Mouse (Mus musculus): ENCODE results near the gene Csf2rb. TPM values are rescaled to one million over a fixed set of nuclear protein-coding genes. Genes with fewer than 3 reads are reported as not detected.

Csf2rb gene
- polyA plus RNA-seq, 1 experiment = 28.6 TPM

DNA sequence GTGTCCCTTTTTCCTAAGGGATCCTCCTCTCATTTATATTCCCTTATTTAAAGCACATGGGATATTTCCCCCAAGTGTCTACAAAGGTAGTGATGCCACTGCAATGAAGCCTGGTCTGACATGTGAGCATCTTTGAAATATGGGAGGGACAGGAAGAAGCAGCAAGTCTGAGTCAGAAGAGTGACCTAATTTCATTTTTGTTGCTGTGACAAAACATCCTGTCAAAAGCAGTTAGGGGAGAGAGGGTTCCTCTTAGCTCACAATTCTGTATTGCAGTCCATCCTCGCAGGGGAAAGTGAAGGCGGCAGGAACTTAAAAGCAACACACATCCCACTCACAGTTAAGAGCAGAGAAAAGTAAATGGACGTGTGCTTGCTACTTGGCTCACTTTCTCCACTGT lies 65.3 kb downstream of the Csf2rb start:
- Histone ChIP-seq H3K4me3 (replicated peaks; ENCODE audit: control insufficient read depth, low read depth, low read length) (no peak overlapping the region), H3K27ac (ENCODE audit: control insufficient read depth, insufficient read depth, low read depth, low read length, poor library complexity) (peak overlapping the region; percentile 43), H3K4me1 (ENCODE audit: control insufficient read depth, insufficient read depth, low read length) (no peaks in the 10 kb centered on the region; the same call in 1 of the 2 replicates)
- 30% methylated on average over 3 of the region's 3 CpGs for WGBS
- no peak for TF ChIP-seq POLR2A (IDR thresholded peaks at IDR 0.05; ENCODE audit: borderline replicate concordance, control insufficient read depth, low read depth, low read length)
- TF ChIP-seq CTCF (IDR thresholded peaks at IDR 0.05; ENCODE audit: control insufficient read depth, insufficient read depth, low read length) = no peak

DNA sequence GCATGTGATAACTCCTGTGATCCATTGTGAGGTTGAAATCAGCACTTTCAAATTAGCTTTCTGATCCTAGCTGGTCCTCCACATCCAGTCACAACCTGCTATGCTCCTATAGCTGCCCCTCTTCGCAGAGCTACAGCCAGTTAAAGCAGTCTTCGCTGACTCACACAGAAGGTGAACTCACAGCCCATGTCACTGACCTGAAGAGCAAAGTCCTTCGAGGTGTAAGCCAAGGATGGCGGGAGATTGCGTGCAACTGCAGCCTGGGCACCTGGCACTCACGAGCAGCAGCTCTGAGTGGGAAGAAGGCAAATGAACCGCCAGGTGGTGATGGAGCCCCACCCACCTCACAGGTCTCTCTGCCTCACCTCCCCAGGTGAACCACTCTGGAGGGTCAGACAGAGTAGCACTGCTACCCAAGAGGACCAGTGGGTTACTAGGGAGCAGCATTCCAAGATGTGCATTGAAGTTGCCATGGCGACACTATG lies 70.0 kb downstream of the Csf2rb start, which contains the start of gene Tex33:
Tex33 (minus strand) TSS at position 435 of the 485 bp plus-strand sequence.
- TF ChIP-seq POLR2A (IDR thresholded peaks at IDR 0.05; ENCODE audit: borderline replicate concordance, control insufficient read depth, low read depth, low read length) = no peak
- H3K4me3 ChIP-seq (replicated peaks; ENCODE audit: control insufficient read depth, low read depth, low read length) = no peak within 1 kb of the TSS
- no peak within 1 kb of the TSS for H3K27ac ChIP-seq (ENCODE audit: control insufficient read depth, insufficient read depth, low read depth, low read length, poor library complexity)
- 91% methylated on average over 8 of the region's 8 CpGs for WGBS
- H3K4me1 ChIP-seq (ENCODE audit: control insufficient read depth, insufficient read depth, low read length) = no peaks in the 10 kb centered on the region

DNA sequence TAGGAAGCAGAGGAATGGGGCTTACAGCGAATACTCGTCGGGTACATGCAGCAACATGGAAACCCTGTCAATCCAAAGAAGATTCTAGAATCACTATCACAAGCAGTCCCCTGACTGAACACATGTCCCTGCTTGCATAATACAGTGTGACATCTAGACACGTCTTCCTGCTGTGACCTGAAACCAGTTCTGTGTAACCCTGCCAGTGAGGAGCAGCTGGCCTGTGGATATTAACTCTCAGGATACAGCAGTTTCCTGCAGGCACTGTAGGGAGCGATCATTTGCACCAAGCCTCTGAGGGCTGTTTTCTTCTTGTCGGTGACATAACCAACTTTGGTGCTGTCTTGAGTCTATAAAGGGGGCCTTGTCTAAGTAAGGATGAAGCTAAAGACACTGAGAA lies 75.8 kb downstream of the Csf2rb start:
- Histone ChIP-seq H3K27ac (ENCODE audit: control insufficient read depth, insufficient read depth, low read depth, low read length, poor library complexity) (peak overlapping the region; percentile 65), H3K4me1 (ENCODE audit: control insufficient read depth, insufficient read depth, low read length) (peaks cover 7% of the 10 kb centered on the region)
- WGBS = 37% methylated on average over 6 of the region's 6 CpGs

DNA sequence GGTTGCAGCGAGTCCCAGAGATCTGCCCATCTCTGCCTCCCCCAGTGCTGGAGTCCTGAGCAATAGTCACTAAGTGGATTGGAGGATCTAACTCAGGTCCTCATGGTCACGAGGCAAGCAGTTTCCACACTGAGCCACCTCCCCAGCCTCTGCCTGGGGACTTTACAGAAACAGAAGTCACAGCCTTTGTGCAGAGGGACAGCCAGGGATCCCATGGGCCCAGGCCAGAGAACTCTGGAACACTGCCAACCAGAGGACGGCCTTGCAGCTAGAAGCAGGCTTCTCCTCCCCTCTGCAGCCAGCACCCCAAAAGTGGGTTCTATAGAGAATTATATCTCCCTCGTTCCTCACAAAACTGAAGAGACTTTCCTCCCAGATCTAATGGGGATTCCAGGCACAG lies 76.4 kb downstream of the Csf2rb start:
- Histone ChIP-seq H3K27ac (ENCODE audit: control insufficient read depth, insufficient read depth, low read depth, low read length, poor library complexity) (peak overlapping the region; percentile 65), H3K4me1 (ENCODE audit: control insufficient read depth, insufficient read depth, low read length) (peaks cover 7% of the 10 kb centered on the region), H3K4me3 (replicated peaks; ENCODE audit: control insufficient read depth, low read depth, low read length) (no peak overlapping the region)
- 18% methylated on average over 4 of the region's 4 CpGs for WGBS
- TF ChIP-seq CTCF (IDR thresholded peaks at IDR 0.05; ENCODE audit: control insufficient read depth, insufficient read depth, low read length) (no peak), POLR2A (IDR thresholded peaks at IDR 0.05; ENCODE audit: borderline replicate concordance, control insufficient read depth, low read depth, low read length) (no peak)

More for the DNA sequence above, 75.8 kb downstream of the Csf2rb start:
- TF ChIP-seq CTCF (IDR thresholded peaks at IDR 0.05; ENCODE audit: control insufficient read depth, insufficient read depth, low read length) (no peak), POLR2A (IDR thresholded peaks at IDR 0.05; ENCODE audit: borderline replicate concordance, control insufficient read depth, low read depth, low read length) (no peak)
- no peak overlapping the region for H3K4me3 ChIP-seq (replicated peaks; ENCODE audit: control insufficient read depth, low read depth, low read length)

DNA sequence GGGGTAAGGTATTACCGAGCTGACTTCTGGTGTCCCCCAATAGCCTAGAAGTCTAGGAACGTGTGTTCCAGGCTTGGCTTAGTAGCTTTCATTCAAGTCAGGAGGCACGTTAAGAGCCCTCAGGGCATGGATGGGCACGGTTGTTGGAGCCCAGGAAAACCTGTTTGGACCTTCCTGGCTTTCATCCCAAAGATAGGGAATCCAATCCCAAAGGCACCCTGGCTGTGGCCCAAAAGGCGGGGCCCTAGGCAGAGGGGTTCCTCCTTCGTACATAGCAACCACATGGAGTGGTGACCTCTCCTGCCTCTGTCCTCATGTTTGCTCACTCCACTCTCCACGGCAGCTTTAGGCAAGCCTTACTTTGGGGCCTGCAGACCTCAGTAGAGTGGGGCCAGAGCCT lies 76.9 kb downstream of the Csf2rb start:
- Histone ChIP-seq H3K4me3 (replicated peaks; ENCODE audit: control insufficient read depth, low read depth, low read length) (no peak overlapping the region), H3K27ac (ENCODE audit: control insufficient read depth, insufficient read depth, low read depth, low read length, poor library complexity) (peak overlapping the region; percentile 30), H3K4me1 (ENCODE audit: control insufficient read depth, insufficient read depth, low read length) (peaks cover 7% of the 10 kb centered on the region)
- TF ChIP-seq CTCF (IDR thresholded peaks at IDR 0.05; ENCODE audit: control insufficient read depth, insufficient read depth, low read length) (no peak), POLR2A (IDR thresholded peaks at IDR 0.05; ENCODE audit: borderline replicate concordance, control insufficient read depth, low read depth, low read length) (no peak)
- WGBS = 60% methylated on average over 7 of the region's 7 CpGs

DNA sequence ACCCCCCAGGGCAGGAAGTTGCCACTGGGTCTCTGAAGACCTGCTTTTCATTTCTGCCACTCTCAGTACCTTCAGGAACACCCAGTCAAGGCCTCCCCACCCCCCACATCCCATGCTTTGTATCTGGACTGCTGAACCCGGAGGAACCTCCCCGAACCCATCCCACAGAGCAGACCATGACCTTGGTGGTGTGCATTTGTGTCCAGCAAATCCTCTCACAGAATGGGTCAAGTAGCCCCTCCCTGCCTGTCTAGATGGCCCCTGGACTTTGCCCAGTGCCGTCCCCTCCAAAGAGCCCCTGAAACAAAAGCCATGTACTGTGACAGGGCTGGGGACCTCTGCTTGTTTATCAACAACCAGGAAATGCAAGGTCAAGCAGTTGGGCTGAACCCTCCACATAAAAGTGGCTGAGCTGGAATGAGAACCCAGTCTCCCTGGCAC lies 77.8 kb downstream of the Csf2rb start:
- TF ChIP-seq POLR2A (IDR thresholded peaks at IDR 0.05; ENCODE audit: borderline replicate concordance, control insufficient read depth, low read depth, low read length) (no peak), CTCF (IDR thresholded peaks at IDR 0.05; ENCODE audit: control insufficient read depth, insufficient read depth, low read length) (no peak)
- H3K27ac ChIP-seq (ENCODE audit: control insufficient read depth, insufficient read depth, low read depth, low read length, poor library complexity) = peak overlapping the region; percentile 64; the same call in 1 of the 2 replicates
- peak overlapping the region; percentile 31 for H3K4me3 ChIP-seq (replicated peaks; ENCODE audit: control insufficient read depth, low read depth, low read length)
- peaks cover 7% of the 10 kb centered on the region for H3K4me1 ChIP-seq (ENCODE audit: control insufficient read depth, insufficient read depth, low read length)
- 82% methylated on average over 3 of the region's 3 CpGs for WGBS

Other genes starting within 250 kb of the Csf2rb start
- gene Cacng2, start 205.7 kb upstream of the Csf2rb start, polyA plus RNA-seq (2011; ENCODE audit: insufficient read depth, insufficient read length, low replicate concordance, missing spikeins) = 0.27 TPM in 1 of 2 replicates, not detected in the other
- gene Ift27, start 151.6 kb upstream of the Csf2rb start, polyA plus RNA-seq (2011; ENCODE audit: insufficient read depth, insufficient read length, low replicate concordance, missing spikeins) = 14.3 and 15.1 TPM in 2 replicates
- gene Pvalb, start 119.4 kb upstream of the Csf2rb start, polyA plus RNA-seq (2011; ENCODE audit: insufficient read depth, insufficient read length, low replicate concordance, missing spikeins) = 2.0 and 11.3 TPM in 2 replicates
- gene Ncf4, start 81.0 kb upstream of the Csf2rb start, polyA plus RNA-seq (2011; ENCODE audit: insufficient read depth, insufficient read length, low replicate concordance, missing spikeins) = 131 and 294 TPM in 2 replicates
- gene Csf2rb2, start 20.0 kb upstream of the Csf2rb start, polyA plus RNA-seq (2011; ENCODE audit: insufficient read depth, insufficient read length, low replicate concordance, missing spikeins) = 1.6 and 5.3 TPM in 2 replicates
- gene Tex33, start 70.2 kb downstream of the Csf2rb start, polyA plus RNA-seq (2011; ENCODE audit: insufficient read depth, insufficient read length, low replicate concordance, missing spikeins) = not detected in 2 replicates
- 14.5 and 23.8 TPM in 2 replicates for gene Tst, start 80.2 kb downstream of the Csf2rb start, polyA plus RNA-seq (2011; ENCODE audit: insufficient read depth, insufficient read length, low replicate concordance, missing spikeins)
- 49.5 and 50.1 TPM in 2 replicates for gene Mpst, start 80.7 kb downstream of the Csf2rb start, polyA plus RNA-seq (2011; ENCODE audit: insufficient read depth, insufficient read length, low replicate concordance, missing spikeins)
- 14.7 and 14.8 TPM in 2 replicates for gene Kctd17, start 102.8 kb downstream of the Csf2rb start, polyA plus RNA-seq (2011; ENCODE audit: insufficient read depth, insufficient read length, low replicate concordance, missing spikeins)
- gene Tmprss6, start 142.9 kb downstream of the Csf2rb start, polyA plus RNA-seq (2011; ENCODE audit: insufficient read depth, insufficient read length, low replicate concordance, missing spikeins) = 0.47 TPM in 1 of 2 replicates, not detected in the other
- 3.9 and 7.6 TPM in 2 replicates for gene Il2rb, start 169.5 kb downstream of the Csf2rb start, polyA plus RNA-seq (2011; ENCODE audit: insufficient read depth, insufficient read length, low replicate concordance, missing spikeins)
- gene C1qtnf6, start 205.7 kb downstream of the Csf2rb start, polyA plus RNA-seq (2011; ENCODE audit: insufficient read depth, insufficient read length, low replicate concordance, missing spikeins) = 2.4 and 2.7 TPM in 2 replicates
- not detected in 2 replicates for gene Sstr3, start 218.9 kb downstream of the Csf2rb start, polyA plus RNA-seq (2011; ENCODE audit: insufficient read depth, insufficient read length, low replicate concordance, missing spikeins)
- gene Rac2, start 247.0 kb downstream of the Csf2rb start, polyA plus RNA-seq (2011; ENCODE audit: insufficient read depth, insufficient read length, low replicate concordance, missing spikeins) = 94.5 and 156 TPM in 2 replicates